Mouse (Mus musculus): ENCODE measurements around the gene Ttc19.

DNA sequence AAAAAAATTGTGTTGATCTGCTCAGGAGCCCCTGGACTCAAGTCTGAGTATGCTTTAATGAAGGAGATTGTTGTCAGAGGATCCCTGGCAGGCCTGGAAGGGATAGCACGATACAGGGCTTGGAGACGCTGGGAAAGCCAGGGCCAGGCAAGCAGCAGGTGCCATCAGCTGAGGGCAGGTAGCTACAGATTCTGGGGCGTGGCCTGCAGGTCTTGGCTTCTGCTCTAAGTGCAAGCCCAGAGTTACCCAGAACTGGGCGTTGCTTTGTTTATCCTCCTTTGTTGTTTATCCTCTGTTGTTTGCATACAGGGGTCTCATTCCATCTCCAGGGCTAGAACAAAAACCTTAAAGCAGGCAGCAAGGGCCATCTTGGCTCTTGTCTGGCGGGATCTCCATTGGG lies 27.9 kb upstream of the Ttc19 start:
- no peak for TF ChIP-seq CTCF (IDR thresholded peaks at IDR 0.05; ENCODE audit: low read depth, low read length)
- TF ChIP-seq POLR2A (IDR thresholded peaks at IDR 0.05; ENCODE audit: borderline replicate concordance, low read depth, low read length), result no peak
